Mouse (Mus musculus) spleen, adult 18-20 months (tissue): ENCODE measurements around the gene Vps29.

Source experiments
- DNase-seq, 2 experiments: peaks; one replicate each; pipeline ENCODE4 v3.0.0; 2022; ENCODE audit warnings: mixed read lengths in 2 of 2

Vps29 gene

GRCm38 (mm10) chr5:122400628-122401302 lies 46.6 kb downstream of the Vps29 start:
- DNase-seq, result no peak

- DNase-seq, result peak in 1 of 2 experiments; percentile 60
These were observed 47.1 kb downstream of the Vps29 start for GRCm38 (mm10) chr5:122401303-122401640.

GRCm38 (mm10) chr5:122402160-122402559 lies 48.0 kb downstream of the Vps29 start:
- DNase-seq, result no peak

GRCm38 (mm10) chr5:122402772-122403171 lies 48.6 kb downstream of the Vps29 start:
- no peak for DNase-seq

GRCm38 (mm10) chr5:122403362-122403761 lies 49.2 kb downstream of the Vps29 start:
- no peak for DNase-seq

- no peak for DNase-seq
These were observed 51.4 kb downstream of the Vps29 start for GRCm38 (mm10) chr5:122405537-122405936.

GRCm38 (mm10) chr5:122409692-122410645 lies 55.8 kb downstream of the Vps29 start:
- DNase-seq, result no peak

- DNase-seq, result no peak
These were observed 57.7 kb downstream of the Vps29 start for GRCm38 (mm10) chr5:122411892-122412291.

GRCm38 (mm10) chr5:122412826-122413225 lies 58.7 kb downstream of the Vps29 start:
- DNase-seq, result no peak

GRCm38 (mm10) chr5:122414351-122414750 lies 60.2 kb downstream of the Vps29 start:
- DNase-seq, result no peak
